Mouse (Mus musculus): ENCODE measurements around the gene Arhgef33.

The Arhgef33 gene

GRCm38 (mm10) chr17:80345277-80345676, 38.1 kb downstream of the Arhgef33 start:
- WGBS: 80% methylated on average over 4 of the region's 4 CpGs

DNA sequence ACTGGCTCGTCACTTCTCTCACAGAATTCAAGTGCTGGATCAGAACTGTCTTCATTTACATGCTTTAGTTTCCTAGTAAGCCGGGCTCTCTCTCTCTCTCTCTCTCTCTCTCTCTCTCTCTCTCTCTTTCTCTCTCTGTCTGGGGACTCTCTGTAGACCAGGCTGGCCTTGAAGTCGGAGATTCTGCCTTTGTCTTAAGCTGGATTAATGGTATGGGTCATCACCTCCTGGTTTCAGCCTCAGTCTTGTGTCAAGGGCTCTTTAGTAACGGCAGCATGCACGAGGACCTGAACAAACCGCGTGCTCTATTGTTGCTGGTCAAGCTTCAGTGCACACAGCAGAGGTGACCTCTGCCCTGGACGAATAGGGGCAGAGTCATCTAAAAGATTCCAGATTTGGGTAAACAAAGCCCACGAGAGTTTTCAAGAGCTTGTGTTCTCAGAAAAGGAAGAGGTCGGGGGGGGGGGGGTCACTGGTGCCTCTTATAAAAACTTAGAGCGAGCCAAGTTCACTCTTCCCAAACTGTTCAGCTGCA, 39.5 kb downstream of the Arhgef33 start:
- 52% methylated on average over 11 of the region's 11 CpGs for WGBS

- WGBS: 61% methylated on average over 6 of the region's 6 CpGs
Observed at GRCm38 (mm10) chr17:80347234-80347633, 40.0 kb downstream of the Arhgef33 start.

DNA sequence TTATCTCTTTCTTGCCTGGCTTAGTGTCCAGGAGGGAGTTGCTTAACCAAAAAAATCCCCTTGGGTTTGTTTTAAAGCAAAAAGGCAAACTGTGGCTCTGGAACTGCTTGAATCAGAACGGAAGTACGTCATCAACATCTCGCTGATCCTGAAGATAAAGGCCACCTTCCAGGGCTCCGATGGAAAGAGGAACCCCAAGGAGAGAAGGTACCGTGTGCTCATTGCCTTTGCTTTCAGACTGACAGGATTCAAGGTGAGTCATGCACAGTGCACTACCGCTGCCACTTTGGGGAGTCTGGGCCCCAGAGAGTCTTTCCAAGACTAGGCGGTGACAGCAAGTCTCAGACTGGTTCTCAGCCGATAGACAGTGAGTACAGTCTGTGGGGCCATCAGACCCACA, 53.0 kb downstream of the Arhgef33 start:
- 92% methylated on average over 8 of the region's 8 CpGs for WGBS

DNA sequence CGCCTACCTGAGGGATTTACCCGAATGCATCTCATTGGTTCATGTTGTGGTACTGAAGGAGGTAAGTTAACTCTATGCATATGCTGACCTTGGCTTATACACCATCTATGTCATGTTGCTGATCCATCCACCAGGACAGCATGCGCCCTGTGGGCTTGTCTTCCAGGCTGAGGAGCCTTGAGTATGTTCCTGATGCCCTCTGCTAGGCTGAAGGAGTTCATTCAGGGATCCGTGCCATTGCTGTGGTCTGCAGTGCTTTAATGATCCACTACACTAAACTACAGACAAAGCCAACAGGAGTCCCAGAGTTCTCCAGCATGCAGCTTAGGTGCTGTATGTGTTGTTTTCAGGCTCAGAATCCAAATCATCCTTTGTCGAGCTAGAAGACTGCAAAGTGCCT, 60.1 kb downstream of the Arhgef33 start:
- 94% methylated on average over 5 of the region's 5 CpGs for WGBS

- WGBS: 63% methylated on average over 9 of the region's 9 CpGs
Observed at GRCm38 (mm10) chr17:80368606-80369005, 61.4 kb downstream of the Arhgef33 start.

DNA sequence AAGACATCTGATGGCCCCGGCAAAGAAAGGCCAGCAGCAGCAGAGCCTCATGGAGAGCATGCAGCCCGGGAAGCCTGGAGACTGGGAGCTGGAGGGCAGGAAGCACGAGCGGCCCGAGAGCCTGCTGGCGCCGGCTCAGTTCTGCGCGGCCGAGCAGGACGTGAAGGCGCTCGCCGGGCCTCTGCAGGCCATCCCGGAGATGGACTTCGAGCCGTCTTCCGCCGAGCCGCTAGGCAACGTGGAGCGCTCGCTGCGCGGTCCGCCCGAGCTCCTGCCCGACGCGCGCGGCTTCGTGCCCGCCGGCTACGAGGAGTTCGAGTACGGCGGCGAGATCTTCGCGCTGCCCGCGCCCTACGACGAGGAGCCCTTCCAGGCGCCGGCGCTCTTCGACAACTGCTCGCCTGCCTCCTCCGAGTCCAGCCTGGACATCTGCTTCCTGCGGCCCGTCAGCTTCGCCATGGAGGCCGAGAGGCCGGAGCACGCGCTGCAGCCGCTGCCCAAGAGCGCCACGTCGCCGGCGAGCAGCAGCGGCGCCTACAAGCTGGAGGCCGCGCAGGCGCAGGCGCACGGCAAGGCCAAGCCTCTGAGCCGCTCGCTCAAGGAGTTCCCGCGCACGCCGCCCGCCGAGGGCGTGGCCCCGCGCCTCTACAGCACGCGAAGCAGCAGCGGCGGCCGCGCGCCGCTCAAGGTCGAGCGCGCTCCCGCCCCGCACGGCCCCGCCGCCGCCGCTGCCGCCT, 66.0 kb downstream of the Arhgef33 start, which contains the start of gene Gm10190:
Gm10190 (minus strand) TSS at position 553 of the 737 bp plus-strand sequence.
- 3% methylated on average over 102 of the region's 102 CpGs for WGBS

DNA sequence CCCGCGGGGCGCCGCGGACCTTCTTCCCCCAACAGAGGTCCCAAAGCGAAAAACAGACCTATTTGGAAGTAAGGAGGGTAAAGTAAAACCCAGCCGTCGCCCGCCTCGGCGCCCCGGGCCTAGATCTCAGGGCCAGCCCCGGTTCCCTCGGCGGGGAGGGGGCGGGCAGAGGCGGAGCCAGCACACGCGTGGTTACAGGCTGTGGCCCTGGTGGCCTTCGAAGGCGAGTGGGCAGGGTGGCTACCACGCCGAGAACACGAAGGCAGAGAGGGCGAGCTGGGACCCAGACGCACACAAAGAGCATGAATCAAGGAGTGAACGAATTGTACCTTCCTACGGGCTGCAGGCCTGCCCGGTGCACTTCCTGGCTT, 66.5 kb downstream of the Arhgef33 start:
- 18% methylated on average over 29 of the region's 29 CpGs for WGBS

GRCm38 (mm10) chr17:80385671-80386070, 78.5 kb downstream of the Arhgef33 start:
- 47% methylated on average over 1 of the region's 1 CpGs for WGBS

DNA sequence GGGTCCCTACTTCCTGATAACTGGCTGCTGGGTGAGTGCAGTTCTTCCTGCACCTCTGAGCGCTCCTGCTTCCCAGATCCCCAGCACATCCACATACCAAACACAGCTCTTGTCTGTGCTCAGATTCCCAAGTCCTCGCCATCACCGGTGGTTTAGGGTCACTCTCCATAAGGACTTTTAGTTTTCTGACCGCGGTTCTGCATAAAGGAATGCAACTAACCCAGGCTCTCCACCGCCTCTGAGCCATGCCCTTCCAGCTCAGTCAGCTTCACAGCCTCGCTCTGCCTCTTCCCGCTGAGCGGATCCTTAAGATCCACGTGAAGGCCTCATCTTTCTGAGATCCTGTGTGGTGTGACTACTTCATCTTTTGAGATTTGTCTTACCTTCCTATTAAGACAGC, 82.8 kb downstream of the Arhgef33 start:
- WGBS: 83% methylated on average over 10 of the region's 10 CpGs

- 9% methylated on average over 17 of the region's 17 CpGs for WGBS
Observed at GRCm38 (mm10) chr17:80391423-80392403, 84.5 kb downstream of the Arhgef33 start.

DNA sequence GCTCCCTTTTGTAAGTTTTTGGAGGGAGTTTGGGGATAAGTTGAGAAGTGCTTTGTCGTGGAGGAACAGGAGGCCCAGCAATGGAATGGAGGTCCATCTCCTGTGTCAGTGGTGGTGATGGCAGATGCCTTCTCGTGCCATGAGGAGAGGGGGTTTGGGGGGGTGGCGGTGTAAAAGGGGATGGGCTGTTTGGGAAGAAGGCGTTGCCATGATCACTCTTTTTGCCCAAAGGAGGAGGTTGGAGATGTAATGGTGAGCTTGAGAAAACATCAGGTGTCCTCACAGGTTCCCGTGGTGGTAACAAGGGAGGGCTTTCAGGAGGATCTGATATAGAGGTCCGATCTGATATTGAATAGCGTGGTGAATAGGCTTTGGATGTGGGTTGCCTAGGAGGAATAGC, 91.0 kb downstream of the Arhgef33 start:
- WGBS: 92% methylated on average over 7 of the region's 7 CpGs

- WGBS: 40% methylated on average over 1 of the region's 1 CpGs
Observed at GRCm38 (mm10) chr17:80411182-80411581, 104.0 kb downstream of the Arhgef33 start.

DNA sequence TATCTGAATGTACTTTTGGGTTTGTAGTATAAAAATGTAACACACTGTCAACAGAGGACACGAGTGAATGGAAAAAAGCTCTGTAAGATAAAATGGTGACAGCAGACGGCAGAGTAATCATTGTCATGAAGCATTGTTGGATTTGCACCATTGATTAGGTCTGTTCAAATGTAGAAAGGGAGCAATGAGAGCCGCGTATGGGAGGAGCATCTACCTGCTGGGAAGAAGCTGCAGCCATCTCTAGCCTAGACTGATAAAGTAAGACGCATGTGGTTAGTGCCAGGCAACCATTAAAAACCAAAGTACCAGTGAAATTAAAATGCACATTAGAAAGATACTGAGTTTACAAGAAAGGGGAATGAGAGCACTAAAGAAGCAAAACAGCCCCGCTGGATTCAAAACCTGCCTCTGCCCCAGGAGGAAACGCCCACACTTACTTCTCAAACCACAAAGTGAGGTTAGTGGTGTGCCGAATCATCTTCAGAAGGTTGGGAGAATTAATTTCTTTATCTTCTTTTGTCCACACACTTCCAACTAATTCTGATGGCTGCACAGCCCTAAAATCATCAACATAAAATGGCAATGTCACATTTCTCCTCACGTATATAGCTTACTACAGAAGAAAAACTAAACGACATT, 111.5 kb downstream of the Arhgef33 start:
- 78% methylated on average over 10 of the region's 10 CpGs for WGBS

DNA sequence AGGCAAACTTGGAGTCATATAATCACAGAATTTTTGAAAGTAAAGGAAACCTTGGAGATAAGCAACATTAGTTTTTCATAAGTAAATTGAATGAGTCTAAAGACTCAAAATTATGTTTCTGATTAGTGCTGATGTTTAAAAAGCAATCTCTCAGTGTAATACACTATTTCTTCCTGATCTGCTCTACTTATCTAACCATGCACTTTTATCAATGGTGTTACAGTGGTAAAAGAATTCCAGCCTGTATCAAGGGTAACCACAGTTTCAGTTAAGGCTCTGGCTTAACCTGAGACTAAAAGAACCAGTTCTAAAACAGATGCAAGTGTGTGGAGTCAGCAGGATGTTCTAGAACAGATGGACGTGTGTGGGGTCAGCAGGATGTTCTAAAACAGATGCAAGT, 113.8 kb downstream of the Arhgef33 start:
- WGBS: 65% methylated on average over 1 of the region's 1 CpGs

DNA sequence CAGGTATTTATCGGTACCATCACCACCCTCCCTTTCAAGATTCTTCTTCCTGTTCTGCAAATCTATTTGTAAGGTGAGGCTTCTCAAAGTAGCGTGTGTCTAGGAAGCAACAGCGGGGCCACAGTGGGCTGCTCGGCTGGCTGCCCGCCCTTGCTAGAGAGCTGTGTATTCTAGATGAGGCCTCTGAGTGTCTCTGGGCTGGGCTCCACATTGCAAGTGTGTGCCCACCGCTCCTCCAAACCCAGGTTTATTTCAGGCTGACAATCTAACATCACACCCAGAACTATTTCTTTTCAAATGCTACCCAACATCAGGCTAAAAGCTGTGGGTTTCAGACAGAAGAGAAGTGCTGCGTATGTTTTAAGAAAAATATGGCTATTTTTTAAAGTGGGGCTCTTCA, 119.0 kb downstream of the Arhgef33 start:
- 41% methylated on average over 7 of the region's 7 CpGs for WGBS

DNA sequence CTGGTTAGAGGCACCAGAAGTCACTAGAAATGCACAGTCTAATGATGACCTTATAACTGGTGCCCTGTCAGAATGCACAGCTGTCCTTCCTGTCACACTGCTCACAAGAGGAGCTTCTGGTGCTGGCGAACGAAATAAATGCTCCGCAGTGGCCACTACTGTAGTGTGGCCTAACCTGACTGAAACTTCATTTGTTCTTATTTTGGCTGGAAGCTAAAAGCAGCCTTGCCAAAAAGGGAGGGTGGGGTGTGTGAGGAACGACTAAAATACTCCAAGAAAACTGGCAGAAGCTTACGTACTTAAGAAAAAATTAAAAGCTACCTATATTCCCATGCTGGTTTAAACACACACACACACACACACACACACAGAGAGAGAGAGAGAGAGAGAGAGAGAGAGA, 119.7 kb downstream of the Arhgef33 start:
- 11% methylated on average over 5 of the region's 5 CpGs for WGBS

DNA sequence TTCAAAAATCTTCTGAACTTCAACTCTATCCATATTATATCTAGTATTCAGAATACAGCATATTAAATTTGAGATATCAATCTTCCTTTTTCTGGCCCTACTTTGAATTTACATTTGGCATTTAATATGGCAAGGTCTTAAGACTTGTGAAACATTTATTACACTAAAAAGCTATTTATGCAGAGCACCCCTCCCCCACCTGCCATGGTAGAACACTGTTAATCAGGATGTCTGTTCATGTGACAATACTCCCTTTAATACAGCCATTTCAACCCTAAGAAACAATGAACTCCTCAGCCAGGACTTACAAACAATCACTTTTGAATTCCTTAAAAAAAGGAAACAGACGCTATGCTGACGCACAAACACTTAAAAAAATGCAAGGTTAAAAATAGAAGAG, 120.8 kb downstream of the Arhgef33 start:
- WGBS: 28% methylated on average over 2 of the region's 2 CpGs

DNA sequence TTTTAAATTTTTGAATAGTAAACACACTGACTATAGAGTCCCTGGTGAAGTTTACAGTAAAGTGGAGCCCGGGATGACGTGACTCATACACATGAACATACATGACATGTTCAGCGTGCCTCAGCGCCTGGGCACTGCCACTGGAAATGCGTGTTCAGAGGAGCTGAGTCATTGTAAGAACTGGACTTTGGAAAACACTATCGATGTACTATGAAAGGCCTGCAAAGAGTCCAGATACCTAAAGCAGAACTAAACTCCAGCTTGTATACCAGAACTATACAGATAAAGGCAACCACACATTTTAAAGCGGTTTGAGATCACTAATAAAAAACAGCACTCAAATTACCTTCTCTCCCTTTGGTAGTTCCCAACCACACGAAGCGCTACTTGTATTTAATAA, 124.8 kb downstream of the Arhgef33 start:
- 73% methylated on average over 9 of the region's 9 CpGs for WGBS

- 42% methylated on average over 3 of the region's 3 CpGs for WGBS
Observed at GRCm38 (mm10) chr17:80434430-80434829, 127.2 kb downstream of the Arhgef33 start.

DNA sequence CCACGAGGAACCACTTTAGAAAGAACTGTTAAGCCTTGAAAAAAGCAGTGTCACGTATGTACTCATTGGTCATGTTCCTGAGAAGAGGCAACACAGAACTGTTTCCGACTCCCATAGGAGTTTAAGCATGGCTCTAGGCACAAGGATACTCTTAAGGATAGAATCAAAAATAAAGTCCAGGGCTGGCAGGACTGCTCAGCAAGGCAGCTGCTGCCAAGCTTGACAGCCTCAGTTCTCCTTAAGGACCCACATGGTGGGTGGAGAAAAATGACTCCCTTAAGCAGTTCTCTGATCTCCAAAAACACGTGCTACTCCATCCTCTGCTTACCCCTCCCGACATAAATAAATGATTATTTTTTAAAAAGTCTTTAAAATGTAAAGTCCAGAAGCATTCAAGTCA, 128.5 kb downstream of the Arhgef33 start:
- 53% methylated on average over 5 of the region's 5 CpGs for WGBS

GRCm38 (mm10) chr17:80445433-80445832, 138.2 kb downstream of the Arhgef33 start:
- WGBS: 84% methylated on average over 7 of the region's 7 CpGs
